Mouse (Mus musculus) large intestine, adult 2 months (tissue): ENCODE measurements around the gene Nyx. TPM values are rescaled to one million over a fixed set of nuclear protein-coding genes. Genes with fewer than 3 reads are reported as not detected.

Source experiments
- DNase-seq: peaks from one replicate; pipeline ENCODE4 v3.0.0-alpha.2; 2012; ENCODE audit warnings: low read depth, low spot score
- WGBS: fragments of 180-500 bp; shearing (Covaris S2); methylation state at CpG from one replicate; pipeline ENCODE4 v1.1.7; 2018; 5-methylcytosine and 5-hydroxymethylcytosine counted together
- polyA plus RNA-seq: library from polyadenylated mRNA; depleted of rRNA; stranded (reverse); fragments of >200 nt; gene quantifications from 2 replicates; pipeline ENCODE4 v1.2.3, GENCODE M21; 2012; rRNA removed

Gene Nyx
- polyA plus RNA-seq, 1 experiment: 0.30 TPM

GRCm38 (mm10) chrX:13489761-13490160, 23.9 kb downstream of the Nyx start:
- no peak for DNase-seq
- WGBS: 70% methylated on average over 1 of the region's 1 CpGs

- no peak for DNase-seq
- WGBS: 72% methylated on average over 3 of the region's 3 CpGs
These were observed 25.0 kb downstream of the Nyx start for GRCm38 (mm10) chrX:13490941-13491340.

- no peak for DNase-seq
These were observed 27.0 kb downstream of the Nyx start for GRCm38 (mm10) chrX:13492922-13493321.

GRCm38 (mm10) chrX:13494892-13495703, 29.2 kb downstream of the Nyx start:
- WGBS: 63% methylated on average over 8 of the region's 8 CpGs
- no peak for DNase-seq

GRCm38 (mm10) chrX:13500284-13500683, 34.4 kb downstream of the Nyx start:
- DNase-seq: no peak
- 75% methylated on average over 4 of the region's 4 CpGs for WGBS

GRCm38 (mm10) chrX:13502862-13503375, 37.0 kb downstream of the Nyx start:
- no peak for DNase-seq
- 70% methylated on average over 7 of the region's 7 CpGs for WGBS

- 64% methylated on average over 7 of the region's 7 CpGs for WGBS
- DNase-seq: no peak
These were observed 38.5 kb downstream of the Nyx start for GRCm38 (mm10) chrX:13504389-13504788.

- 68% methylated on average over 2 of the region's 2 CpGs for WGBS
- DNase-seq: no peak
These were observed 40.5 kb downstream of the Nyx start for GRCm38 (mm10) chrX:13506376-13506775.

- WGBS: 39% methylated on average over 2 of the region's 2 CpGs
- DNase-seq: no peak
These were observed 47.2 kb downstream of the Nyx start for GRCm38 (mm10) chrX:13513127-13513526.

- DNase-seq: no peak
- 87% methylated on average over 5 of the region's 5 CpGs for WGBS
These were observed 48.0 kb downstream of the Nyx start for GRCm38 (mm10) chrX:13513864-13514263.

- DNase-seq: no peak
- 66% methylated on average over 6 of the region's 6 CpGs for WGBS
These were observed 50.5 kb downstream of the Nyx start for GRCm38 (mm10) chrX:13516451-13516850.

- WGBS: 80% methylated on average over 10 of the region's 10 CpGs
- DNase-seq: no peak
These were observed 52.1 kb downstream of the Nyx start for GRCm38 (mm10) chrX:13518019-13518418.

GRCm38 (mm10) chrX:13518781-13519407, 53.0 kb downstream of the Nyx start:
- 77% methylated on average over 4 of the region's 4 CpGs for WGBS
- DNase-seq: no peak

- DNase-seq: no peak
- 67% methylated on average over 5 of the region's 5 CpGs for WGBS
These were observed 53.5 kb downstream of the Nyx start for GRCm38 (mm10) chrX:13519408-13519783.

- DNase-seq: no peak
- 89% methylated on average over 4 of the region's 4 CpGs for WGBS
These were observed 54.7 kb downstream of the Nyx start for GRCm38 (mm10) chrX:13520566-13520965.

- WGBS: 74% methylated on average over 8 of the region's 8 CpGs
These were observed 55.4 kb downstream of the Nyx start for GRCm38 (mm10) chrX:13521288-13521687.

More at GRCm38 (mm10) chrX:13521288-13521687, 55.4 kb downstream of the Nyx start:
- DNase-seq: no peak

Other genes with a start within 250 kb of the Nyx start
- gene Ddx3x, start 185.1 kb upstream of the Nyx start, polyA plus RNA-seq: 17.5 and 31.1 TPM in 2 replicates
- gene Gpr34, start 166.0 kb downstream of the Nyx start, polyA plus RNA-seq: 0.43 and 0.56 TPM in 2 replicates
- gene Gpr82, start 195.3 kb downstream of the Nyx start, polyA plus RNA-seq: 0.06 and 0.11 TPM in 2 replicates